ENCODE assay signal across 8 mouse cellular contexts in the genomic region with DNA sequence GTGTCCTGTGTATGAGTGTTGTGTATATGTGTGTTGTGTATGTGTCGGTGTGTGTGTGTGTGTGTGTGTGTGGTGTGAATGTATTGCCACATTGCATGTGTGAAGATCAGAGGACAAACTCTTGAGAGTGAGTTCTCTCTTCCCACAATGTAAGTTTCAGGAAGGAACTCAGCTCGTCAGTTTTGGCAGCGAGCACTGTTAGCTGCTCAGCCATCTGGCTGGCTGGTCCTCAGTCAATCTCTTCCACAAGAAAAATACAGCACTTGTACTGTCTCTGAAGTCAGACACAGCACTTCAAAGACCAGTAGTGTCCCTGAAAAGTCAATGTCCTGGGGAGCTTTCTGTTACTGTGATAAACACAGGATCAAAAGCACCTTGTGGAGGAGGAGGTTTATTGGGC.
DNase-seq lines count a peak whose midpoint lies in the region.

No protein-coding gene starts in this region.

- peak; percentile 48 for DNase-seq in layer of hippocampus, adult 11-12 months (ENCODE audit: low spot score)
- no peak for DNase-seq in layer of hippocampus, adult 9-10 months (ENCODE audit: low spot score)
- peak; percentile 19 to 72 for DNase-seq in frontal cortex, postnatal 36 days (ENCODE audit: low spot score in 2 of 2)
- peak; percentile 42 for DNase-seq in kidney, postnatal 14 days
- DNase-seq in right cerebral cortex, adult 18-20 months = peak; percentile 46
- DNase-seq in thymus, adult 18-20 months = no peak
- DNase-seq in thymus, postnatal 10 days (ENCODE audit: low spot score in 2 of 2) = no peak
- no peak for DNase-seq in thymus, postnatal 36 days

Comparison
In these comparisons a context has a peak if more than half of its experiments do, and no peak if none do; other contexts are left out.
1. DNase-seq: peak in layer of hippocampus, adult 11-12 months (single experiment), frontal cortex, postnatal 36 days (2 of 2), kidney, postnatal 14 days (single experiment) and right cerebral cortex, adult 18-20 months (single experiment); none in layer of hippocampus, adult 9-10 months (single experiment), thymus, adult 18-20 months (0 of 2), thymus, postnatal 10 days (0 of 2) and thymus, postnatal 36 days (0 of 2).